Mouse (Mus musculus) kidney, adult 2 months (tissue): ENCODE data around the gene Syt1.

Experiments
- CTCF ChIP-seq: fragments of 200-500 bp; conservative IDR thresholded peaks from 2 replicates; pipeline ENCODE4 v1.5.1; 2011; ENCODE audit warnings: low read depth, mild to moderate bottlenecking, control low read depth, low read length, moderate library complexity, mixed read lengths; ENCODE audit not compliant: insufficient read depth, insufficient read length
- POLR2A ChIP-seq: fragments of 200-500 bp; IDR thresholded peaks from one replicate; pipeline ENCODE4 v1.6.1; 2011; ENCODE audit warnings: low read depth, low read length, control low read depth

GRCm38 (mm10) chr10:108619861-108620260 is 390.9 kb downstream of the Syt1 start:
- TF ChIP-seq POLR2A (no peak), CTCF (no peak)
